Mouse (Mus musculus) erythroblast, adult 5-6 weeks (primary cell): Measurements from ENCODE around the gene Gm12169. TPM values are rescaled to one million over a fixed set of nuclear protein-coding genes. Genes with fewer than 3 reads are reported as not detected.
"Not testable (repeated sequence)": the region's sequence is repeated elsewhere in the genome, so short reads cannot be mapped to it uniquely, and the experiment has no call there.

Source experiments
- ATAC-seq: replicated peaks from 2 replicates; pipeline ENCODE4 v1.8.0; 2016; ENCODE audit warnings: moderate number of reproducible peaks, mild to moderate bottlenecking, moderate TSS enrichment, inconsistent platforms; ENCODE audit not compliant: poor library complexity, low FRiP score, severe bottlenecking
- total RNA-seq, 2 experiments: library from RNA; stranded (forward) in 1 of 2; stranded (reverse) in 1 of 2; fragments of 150-400 nt in 1 of 2; fragments of 200-764, 138-1000 nt in 1 of 2; gene quantifications; 2 replicates each; pipeline versions ENCODE4 v1.2.3 to v1.2.4; 2015 to 2017; ENCODE audit warnings: low replicate concordance in 2 of 2

The Gm12169 gene
- total RNA-seq (2015; ENCODE audit: low replicate concordance), result not detected in 2 replicates
- not detected in 2 replicates for total RNA-seq (2017; ENCODE audit: low replicate concordance)

DNA sequence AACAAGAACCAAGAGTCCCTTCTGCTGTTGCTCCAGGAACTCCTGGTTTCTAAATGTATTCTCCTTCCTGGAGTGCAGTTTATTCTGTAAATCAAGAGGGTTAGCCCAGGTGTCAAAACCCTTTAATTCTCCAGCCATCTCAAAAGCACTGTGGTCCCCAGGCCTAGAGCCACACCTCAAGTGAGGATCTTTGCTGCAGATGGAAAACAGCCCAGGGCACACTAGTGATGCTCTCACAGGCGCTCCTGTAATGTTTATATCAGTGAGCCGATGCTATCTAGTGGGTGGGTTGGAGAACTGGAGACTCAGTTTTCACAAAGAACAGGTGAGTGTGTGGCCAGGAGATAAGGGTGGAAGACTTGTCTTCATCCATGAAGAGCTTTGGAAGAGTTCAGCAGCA lies at the start of gene Gm12169:
Gene Gm12169, plus strand, starts transcription at position 301 of the 400 bp plus-strand sequence.
- no peak for ATAC-seq

DNA sequence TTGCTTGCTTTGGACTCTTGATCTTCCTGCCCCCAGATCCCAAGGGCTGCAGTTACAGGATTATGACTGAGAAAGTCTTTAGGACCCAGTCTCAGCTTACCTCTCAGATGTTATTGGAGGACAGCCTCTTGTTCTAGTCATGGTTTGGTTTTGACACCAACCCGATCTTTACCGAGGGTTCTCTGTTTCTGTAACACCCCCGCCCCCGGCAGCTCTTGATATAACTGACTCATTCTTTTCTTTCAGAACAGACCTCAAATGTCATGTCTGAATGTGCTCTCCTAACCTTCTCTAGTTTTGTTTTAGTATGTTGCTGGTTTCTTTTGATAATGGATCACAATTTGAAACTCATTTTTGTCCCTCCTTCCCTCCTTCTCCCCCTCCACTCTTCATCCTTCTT lies 49.8 kb upstream of the Gm12169 start:
- no peak for ATAC-seq

DNA sequence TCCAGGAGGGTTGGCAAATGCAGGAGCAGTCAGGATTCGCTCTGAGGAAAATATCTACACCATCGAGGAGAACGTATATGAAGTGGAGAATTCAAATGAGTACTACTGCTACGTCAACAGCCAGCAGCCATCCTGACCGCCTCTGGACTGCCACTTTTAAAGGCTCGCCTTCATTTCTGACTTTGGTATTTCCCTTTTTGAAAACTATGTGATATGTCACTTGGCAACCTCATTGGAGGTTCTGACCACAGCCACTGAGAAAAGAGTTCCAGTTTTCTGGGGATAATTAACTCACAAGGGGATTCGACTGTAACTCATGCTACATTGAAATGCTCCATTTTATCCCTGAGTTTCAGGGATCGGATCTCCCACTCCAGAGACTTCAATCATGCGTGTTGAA lies 44.7 kb upstream of the Gm12169 start:
- no peak for ATAC-seq

DNA sequence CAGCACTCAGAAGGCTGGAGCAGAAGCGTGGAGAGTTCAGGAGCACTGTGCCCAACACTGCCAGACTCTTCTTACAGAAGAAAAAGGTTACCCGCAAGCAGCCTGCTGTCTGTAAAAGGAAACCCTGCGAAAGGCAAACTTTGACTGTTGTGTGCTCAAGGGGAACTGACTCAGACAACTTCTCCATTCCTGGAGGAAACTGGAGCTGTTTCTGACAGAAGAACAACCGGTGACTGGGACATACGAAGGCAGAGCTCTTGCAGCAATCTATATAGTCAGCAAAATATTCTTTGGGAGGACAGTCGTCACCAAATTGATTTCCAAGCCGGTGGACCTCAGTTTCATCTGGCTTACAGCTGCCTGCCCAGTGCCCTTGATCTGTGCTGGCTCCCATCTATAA lies 43.5 kb upstream of the Gm12169 start:
- no peak for ATAC-seq

DNA sequence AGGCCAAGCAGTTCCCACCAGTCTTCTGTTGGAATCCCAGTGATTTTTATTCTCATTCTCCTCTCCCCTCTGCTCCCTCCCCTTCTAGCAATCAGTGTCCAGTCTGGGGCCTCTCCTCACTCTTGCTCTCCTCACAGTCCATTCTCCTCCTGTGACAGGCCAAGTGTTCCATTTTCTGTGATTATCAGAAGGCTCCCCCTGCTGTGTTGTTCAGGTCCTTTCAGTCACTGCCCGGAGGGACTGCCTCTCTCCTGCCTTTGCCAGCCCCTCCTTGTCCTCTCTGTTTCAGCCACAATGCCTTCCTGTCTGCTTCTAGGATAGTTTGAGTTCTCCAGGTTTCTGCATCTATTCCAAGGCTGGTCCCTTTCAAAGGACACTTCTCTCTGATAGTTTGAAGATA lies 35.8 kb upstream of the Gm12169 start:
- ATAC-seq, result no peak

DNA sequence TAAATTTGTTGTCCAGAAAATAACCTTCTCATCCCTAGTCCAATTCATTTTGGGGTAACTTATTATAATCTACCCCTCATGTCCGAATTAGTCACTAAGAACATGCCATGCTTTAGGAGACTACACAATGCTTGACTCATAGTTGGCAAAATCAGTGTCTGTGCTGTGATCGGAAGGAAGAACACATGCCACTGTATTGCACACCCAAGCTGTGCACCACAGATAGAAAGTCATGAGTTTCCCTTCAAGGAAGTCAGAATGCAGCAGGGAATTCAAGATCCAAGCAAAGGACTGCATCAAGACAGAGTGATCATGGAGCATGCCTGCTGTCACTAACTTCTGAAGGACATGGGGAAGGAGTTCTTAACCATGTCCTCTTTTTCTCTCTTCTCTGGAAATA lies 35.4 kb upstream of the Gm12169 start:
- no peak for ATAC-seq

DNA sequence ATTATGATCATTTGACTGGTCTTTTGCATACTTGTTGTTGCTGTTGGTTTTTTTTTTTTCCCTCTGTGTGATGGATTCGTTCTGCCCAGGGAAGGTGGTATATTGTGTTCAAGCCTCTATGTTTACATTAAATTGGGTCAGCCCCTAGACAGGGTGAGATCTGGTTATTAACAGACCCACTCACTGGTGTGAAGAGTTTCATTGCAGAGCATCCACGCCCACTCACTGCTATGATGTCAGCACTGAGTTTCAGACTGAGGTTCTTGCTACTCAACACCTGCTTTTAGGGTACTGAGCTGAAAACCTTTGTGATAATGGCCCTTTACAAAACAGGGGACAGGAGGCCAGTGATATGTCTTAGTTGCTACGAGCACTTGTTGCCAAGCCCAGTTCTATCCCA lies 16.9 kb upstream of the Gm12169 start:
- ATAC-seq, result no peak

DNA sequence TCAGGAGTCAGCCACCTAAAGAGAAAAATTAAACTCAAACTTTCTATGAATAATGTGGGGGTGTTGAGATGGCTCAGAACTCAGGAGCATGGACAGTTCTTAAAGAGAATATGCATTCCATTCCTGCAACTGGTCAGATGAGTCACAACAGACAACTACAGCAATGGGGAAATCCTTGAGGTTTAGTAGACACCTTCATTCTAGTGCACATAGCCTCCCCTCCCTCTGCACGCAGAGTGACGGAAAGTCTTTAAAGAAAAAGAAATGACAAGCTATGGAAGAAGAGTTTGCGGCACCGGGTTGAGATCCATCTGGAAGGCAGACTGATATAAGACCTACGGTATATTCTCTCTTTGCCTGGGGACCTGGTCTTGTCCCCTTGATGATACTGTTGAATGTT lies 14.1 kb upstream of the Gm12169 start:
- ATAC-seq, result no peak

DNA sequence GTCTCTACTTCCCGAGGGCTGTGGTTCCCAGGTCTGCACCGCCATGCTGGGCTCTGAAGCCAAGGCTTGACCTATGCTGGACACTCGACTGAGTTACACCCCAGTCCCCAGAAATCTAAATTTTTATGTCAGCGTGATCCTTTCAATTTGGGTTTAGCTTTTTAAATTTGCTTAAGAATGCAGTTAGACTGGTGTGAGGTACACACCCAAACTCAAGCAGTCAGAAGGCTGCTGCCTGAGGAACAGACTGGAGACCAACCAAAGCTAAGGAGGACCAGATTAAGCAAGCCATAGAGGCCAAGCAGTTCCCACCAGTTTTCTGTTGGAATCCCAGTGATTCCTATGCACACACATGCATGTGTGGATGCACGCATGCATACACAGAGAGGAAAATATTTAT lies 2.7 kb upstream of the Gm12169 start:
- ATAC-seq, result not testable (repeated sequence)

DNA sequence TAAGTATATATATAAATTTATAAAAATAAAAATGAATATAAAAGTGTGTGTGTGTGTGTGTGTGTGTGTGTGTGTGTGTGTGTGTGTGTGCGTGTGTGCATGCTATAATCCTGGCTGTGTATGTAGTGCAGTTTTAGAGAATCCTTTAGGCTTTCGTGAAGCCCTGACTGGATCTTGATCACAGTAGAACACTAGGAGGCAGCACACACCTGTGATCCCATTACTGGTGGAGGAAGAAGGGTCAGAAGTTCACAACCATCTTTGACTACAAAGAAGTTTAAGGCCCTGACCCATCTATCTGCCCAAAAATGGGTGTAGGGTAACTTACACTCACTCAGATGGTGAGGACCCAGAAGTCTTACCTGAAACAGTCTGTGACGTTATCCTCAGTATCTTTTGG lies 1.3 kb upstream of the Gm12169 start:
- no peak for ATAC-seq

DNA sequence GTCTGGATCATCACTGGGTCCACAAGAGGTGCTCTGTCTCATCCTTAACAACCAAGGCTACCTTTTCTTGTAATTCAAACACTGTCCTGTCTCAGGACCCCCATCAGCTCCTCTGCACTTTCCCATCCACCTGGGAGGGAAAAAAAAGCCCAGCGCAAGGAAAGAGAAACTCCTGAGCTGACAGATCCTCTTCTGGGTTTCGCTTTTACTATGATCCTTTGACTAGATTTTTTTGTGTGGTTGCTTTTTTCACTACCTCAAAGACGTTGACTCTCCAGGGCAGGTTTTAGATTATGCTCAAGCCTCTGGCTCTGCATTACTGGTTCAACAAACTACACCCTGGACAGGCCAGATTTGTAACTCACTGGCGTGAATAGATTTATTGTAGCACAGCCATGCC lies 6.1 kb downstream of the Gm12169 start:
- ATAC-seq, result no peak

DNA sequence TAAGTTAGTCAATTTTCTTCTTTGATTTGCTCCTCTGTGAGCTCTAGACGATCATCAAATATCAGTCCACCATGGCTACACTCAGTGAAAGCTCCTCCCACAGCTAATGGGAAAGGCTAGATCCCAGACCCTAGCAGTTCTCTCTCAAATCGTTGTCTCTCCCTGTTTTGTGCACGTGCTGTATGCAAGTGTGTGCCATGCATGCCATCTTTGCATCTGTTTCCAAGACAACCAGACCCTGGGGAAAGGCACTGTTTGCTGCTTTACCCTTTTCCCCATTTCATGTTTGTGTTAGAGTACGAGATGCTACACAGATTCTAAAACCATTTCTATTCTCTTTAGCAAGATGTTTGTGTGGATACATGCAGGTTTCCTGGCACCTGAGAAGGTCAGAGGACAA lies 13.0 kb downstream of the Gm12169 start:
- ATAC-seq, result no peak

DNA sequence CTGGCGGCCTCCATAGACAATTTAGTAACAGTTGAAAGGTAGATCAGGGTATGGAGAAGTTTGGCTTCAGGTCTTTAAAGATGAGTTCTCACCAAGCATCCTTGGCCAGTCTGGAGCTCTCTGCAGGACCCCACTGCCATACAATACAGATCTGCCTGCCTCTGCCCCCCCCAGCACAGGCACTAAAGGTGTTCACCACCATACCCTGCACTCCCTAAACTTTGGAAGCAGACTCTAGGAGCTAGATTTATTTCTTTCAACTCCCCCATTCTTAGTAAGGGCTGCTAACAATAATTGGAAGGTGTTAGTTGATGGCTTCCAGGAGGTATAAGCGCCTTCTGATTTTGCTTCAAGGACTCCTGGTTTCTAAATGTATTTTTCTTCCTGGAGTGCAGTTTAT lies 19.5 kb downstream of the Gm12169 start:
- no peak for ATAC-seq

DNA sequence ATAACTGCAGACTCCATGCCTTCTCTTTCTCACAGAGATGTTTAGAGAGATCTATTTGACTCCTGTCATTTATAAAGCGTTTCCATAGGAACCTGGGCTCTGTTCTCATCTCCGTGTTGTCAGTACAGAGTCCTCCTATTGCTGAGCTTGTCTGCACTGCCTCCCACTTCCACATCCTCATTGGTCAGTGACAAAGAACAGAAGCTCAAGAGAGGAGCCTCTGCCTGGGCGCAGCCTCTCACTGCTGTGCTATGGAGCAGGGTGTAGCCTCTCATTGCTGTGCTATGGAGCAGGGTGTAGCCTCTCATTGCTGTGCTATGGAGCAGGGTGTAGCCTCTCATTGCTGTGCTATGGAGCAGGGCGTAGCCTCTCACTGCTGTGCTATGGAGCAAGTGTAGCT lies 25.7 kb downstream of the Gm12169 start:
- no peak for ATAC-seq

DNA sequence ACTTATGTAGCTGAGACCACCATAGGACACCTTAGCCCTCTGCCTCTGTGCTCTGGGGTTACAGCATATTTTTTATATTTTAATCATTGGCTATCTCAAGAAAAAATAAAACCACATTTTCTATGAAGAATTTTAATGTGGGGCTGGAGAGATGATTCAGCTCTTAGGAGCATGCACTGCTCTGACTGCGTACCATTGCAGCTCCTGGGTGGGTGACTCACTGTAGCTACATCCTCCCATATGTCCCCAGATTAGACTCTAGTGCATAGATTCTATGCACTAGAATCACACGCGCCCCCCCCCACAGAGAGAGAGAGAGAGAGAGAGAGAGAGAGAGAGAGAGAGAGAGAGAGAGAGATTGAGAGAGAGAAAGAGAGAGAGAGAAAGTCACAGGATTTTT lies 28.7 kb downstream of the Gm12169 start:
- no peak for ATAC-seq

DNA sequence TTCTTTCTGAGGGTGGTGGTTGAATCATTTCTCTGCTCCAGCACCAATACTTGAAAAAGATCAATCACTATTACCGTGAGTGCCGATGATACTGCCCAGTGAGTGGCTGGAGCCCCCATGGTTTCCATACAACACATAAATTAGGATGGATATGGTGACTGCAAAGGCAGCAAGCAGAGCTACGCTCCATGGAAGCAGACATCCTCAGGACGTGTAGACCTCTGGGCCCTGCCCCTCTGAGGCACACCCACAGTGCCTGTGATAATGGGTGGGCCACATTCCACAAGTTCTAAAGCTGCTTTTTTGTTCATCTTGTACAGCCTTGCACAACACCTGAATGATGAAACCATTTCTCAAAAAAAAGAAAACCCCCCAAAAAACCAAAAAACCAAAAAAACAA lies 37.1 kb downstream of the Gm12169 start:
- ATAC-seq, result no peak

DNA sequence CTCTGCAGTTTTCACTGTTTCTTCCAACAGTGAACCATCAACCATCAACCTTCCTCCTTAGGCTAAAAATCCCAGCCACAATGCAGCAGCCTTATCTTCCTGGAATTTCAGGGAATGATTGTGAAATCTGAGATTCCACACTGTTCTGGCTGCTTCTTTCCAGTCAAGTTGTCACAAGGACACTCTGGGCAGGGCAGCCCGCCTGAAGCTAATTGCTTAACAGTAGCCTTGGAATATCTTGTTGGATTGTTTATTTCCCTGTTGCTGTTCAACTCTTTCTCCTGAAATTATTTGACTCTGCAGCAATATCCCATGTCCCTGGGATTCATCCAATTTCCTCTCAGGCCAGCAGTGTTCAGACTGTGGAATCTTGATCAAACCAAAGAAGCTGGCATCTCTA lies 40.7 kb downstream of the Gm12169 start:
- no peak for ATAC-seq

DNA sequence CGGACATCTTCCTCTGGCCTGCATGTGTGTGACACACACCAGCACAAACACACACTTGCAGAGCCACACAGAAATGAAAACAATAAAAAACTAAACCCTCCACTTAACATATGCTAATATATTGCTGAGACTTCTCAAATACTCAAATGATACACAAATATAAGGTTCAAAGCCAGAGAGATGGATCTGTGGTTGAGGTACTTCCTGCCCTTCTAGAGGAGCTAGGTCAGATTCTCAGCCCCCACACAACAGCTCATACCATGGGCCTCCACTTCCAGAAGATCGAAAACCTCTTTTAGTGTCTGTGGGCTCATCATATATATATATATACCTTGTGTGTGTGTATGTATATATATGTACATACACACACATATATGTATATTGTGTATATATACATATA lies 42.0 kb downstream of the Gm12169 start:
- ATAC-seq, result no peak

DNA sequence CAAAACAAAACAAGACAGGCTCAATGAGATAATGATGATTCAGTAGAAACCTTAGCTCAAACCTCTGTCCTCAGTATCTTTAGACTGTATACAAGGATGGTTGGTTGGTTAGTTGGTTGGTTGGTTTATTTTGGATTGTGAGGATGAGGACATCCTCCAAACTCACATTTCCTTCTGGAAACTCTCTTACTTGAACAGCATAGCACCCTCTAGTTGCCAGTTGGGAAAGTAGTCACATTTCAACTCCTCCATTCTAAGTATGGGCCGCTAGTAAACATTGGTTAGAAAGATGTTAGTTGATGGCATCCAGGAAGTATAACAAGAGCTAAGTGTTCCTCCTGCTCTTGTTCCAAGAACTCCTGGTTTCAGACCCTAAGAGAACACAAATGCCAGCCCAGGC lies 45.1 kb downstream of the Gm12169 start:
- no peak for ATAC-seq

DNA sequence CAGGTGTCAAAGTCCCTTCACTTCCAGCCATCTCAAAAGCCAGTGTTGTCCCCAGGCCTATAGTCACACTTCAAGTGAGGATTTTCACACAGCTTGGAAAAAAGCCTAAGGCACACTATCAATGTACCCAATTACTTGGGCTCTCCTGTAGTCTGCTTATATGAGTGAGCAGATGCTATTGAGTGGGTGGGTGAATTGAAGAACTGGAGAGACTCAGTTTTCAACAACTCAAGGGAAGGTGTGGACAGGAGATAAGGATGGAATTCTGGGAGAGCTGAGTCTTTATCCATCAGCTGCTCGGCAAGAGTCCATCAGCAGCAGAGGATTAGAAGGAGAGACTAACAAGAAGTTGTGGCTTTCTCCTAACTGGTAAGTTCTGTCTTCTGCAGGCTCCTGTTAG lies 47.3 kb downstream of the Gm12169 start, which contains the start of gene BC053393:
Gene BC053393, plus strand, starts transcription at position 210 of the 400 bp plus-strand sequence.
- no peak for ATAC-seq

DNA sequence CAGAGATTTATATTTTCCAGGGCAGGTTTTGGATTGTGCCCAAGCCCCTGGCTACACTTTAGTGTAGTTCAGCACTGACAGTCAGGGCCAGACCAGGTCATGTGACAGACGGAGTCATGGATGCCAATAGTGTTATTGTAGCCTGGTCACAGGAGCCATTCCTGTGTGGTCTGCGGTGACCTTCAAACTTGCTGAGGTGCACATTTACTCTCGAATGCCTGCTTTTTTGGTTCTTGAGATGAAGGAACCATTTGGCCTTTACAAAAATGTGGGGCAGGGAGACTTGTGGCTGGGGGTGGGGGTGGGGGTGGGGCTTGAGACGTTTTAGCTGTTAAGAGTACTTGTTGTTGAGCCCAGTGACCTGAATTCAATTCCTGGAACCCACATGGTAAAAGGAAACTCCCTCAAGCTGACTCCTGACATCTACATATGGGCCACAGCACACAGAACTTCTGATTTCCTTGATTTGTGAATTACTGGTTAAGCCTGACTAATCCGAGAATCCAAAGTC lies 54.8 kb downstream of the Gm12169 start:
- ATAC-seq, result no peak

DNA sequence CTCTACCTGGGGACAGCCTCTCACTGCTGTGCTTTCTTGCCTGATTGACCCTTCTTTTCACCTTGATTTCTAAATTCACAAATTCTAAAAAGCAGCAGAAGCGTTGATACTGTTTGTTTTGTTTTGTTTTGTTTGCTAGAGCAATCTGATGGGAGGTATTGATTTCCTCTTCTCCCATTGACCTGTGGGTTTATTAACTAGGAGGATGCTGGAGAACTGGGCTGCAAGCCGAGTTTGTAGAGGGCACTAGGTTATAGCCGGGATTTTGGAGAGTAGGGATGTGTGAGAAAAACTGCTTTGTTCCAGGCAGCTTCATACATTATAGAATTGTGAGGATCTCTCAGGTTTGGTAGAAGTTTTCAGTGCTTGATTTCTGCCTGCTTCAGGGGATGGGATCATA lies 56.4 kb downstream of the Gm12169 start:
- ATAC-seq, result no peak

DNA sequence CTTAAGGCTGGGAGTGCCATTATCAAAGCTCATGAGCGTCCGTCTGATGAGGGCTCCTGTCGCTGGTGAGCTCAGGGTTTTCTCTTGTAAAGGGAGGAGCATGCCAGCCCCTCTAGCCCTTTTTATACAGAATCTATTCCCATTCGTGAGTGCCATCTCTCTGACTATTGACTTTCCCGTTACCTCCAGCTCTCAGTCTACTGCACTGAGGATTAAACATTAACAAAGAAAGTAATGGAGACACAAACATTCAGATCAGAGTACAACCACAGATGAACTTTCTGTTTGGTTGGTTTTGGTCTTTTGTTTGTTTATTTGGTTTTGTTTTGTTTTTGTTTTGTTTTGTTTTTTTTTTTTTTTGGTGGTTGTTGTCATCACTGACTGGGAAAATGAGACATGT lies 58.7 kb downstream of the Gm12169 start:
- ATAC-seq, result no peak
